ENCODE assay signal across 8 mouse cellular contexts in genomic region chr2:6872131-6872893, GRCm38 (mm10).
DNase-seq lines count a peak whose midpoint lies in the region; ATAC-seq and TF ChIP-seq lines count a peak whose summit lies in the region.

No protein-coding gene starts in this region.

- TF ChIP-seq EP300 in ES-Bruce4 (IDR thresholded peaks at IDR 0.05; ENCODE audit: insufficient read depth, low read depth, low read length) = no peak

- under 1% methylated on average over 50 of the region's 124 CpGs for WGBS in forebrain, embryonic 15.5 days
- under 1% methylated on average over 117 of the region's 124 CpGs for WGBS in hindbrain, embryonic 10.5 days

- peak overlapping the region; percentile 61 for H3K4me2 ChIP-seq in forebrain, embryonic 15.5 days (replicated peaks)

- no peak overlapping the region for H3K27ac ChIP-seq in ES-Bruce4 (ENCODE audit: insufficient read depth, low read length)
- H3K27ac ChIP-seq in forebrain, embryonic 15.5 days (replicated peaks) = peak overlapping the region; percentile 98
- H3K27ac ChIP-seq in hindbrain, embryonic 10.5 days = peak overlapping the region; percentile 97

- no peaks in the 10 kb centered on the region for H3K36me3 ChIP-seq in ES-Bruce4 (ENCODE audit: control insufficient read depth, insufficient read depth, low read length, poor library complexity, severe bottlenecking)
- no peaks in the 10 kb centered on the region for H3K36me3 ChIP-seq in forebrain, embryonic 15.5 days
- H3K36me3 ChIP-seq in hindbrain, embryonic 10.5 days = no peaks in the 10 kb centered on the region
- H3K36me3 ChIP-seq in megakaryocyte, embryonic 14.5 days (replicated peaks; ENCODE audit: low read length) = no peaks in the 10 kb centered on the region

- peak overlapping the region; percentile 62 for H3K4me3 ChIP-seq in ES-Bruce4 (ENCODE audit: low read depth, low read length)
- H3K4me3 ChIP-seq in forebrain, embryonic 15.5 days = peak overlapping the region; percentile 66
- H3K4me3 ChIP-seq in hindbrain, embryonic 10.5 days = peak overlapping the region; percentile 86
- peak overlapping the region; percentile 93 for H3K4me3 ChIP-seq in megakaryocyte, embryonic 14.5 days (replicated peaks)

- TF ChIP-seq CTCF in ES-Bruce4 (IDR thresholded peaks at IDR 0.05; ENCODE audit: low read depth, low read length) = no peak

- peaks cover 6% of the 10 kb centered on the region for H3K27me3 ChIP-seq in ES-Bruce4 (ENCODE audit: control insufficient read depth, insufficient read depth, low read length, poor library complexity, severe bottlenecking)
- no peaks in the 10 kb centered on the region for H3K27me3 ChIP-seq in forebrain, embryonic 15.5 days
- 0 out of 2 replicates have a peak, but pooled peaks cover 4% of the 10 kb centered on the region for H3K27me3 ChIP-seq in hindbrain, embryonic 10.5 days (ENCODE audit: insufficient read depth, poor library complexity, severe bottlenecking)
- H3K27me3 ChIP-seq in megakaryocyte, embryonic 14.5 days (replicated peaks) = peaks cover 66% of the 10 kb centered on the region

- no peak for TF ChIP-seq POLR2A in ES-Bruce4 (IDR thresholded peaks at IDR 0.05; ENCODE audit: insufficient read depth, low read length)

- DNase-seq in hindbrain, embryonic 10.5 days (ENCODE audit: low spot score) = peak; percentile 75
- DNase-seq in layer of hippocampus, postnatal 36 days = peak; percentile 63 to 73
- peak; percentile 83 to 84 for DNase-seq in right cerebral cortex, postnatal 10 days (ENCODE audit: low spot score in 2 of 2)
- peak; percentile 17 for DNase-seq in urinary bladder, postnatal 10 days (ENCODE audit: low spot score)

- ATAC-seq in cerebellum, adult (ENCODE audit: insufficient number of reproducible peaks, low FRiP score, low TSS enrichment) = peak; percentile 80
- ATAC-seq in forebrain, embryonic 15.5 days (replicated peaks) = peak; percentile 85

- no peaks in the 10 kb centered on the region for H3K4me1 ChIP-seq in ES-Bruce4 (ENCODE audit: control insufficient read depth, insufficient read depth, low read length)
- peaks cover 67% of the 10 kb centered on the region for H3K4me1 ChIP-seq in forebrain, embryonic 15.5 days
- H3K4me1 ChIP-seq in hindbrain, embryonic 10.5 days (replicated peaks) = peaks cover 86% of the 10 kb centered on the region
- peaks cover 11% of the 10 kb centered on the region for H3K4me1 ChIP-seq in megakaryocyte, embryonic 14.5 days

- H3K9me3 ChIP-seq in ES-Bruce4 (replicated peaks; ENCODE audit: control insufficient read depth, insufficient read depth, low read length, poor library complexity, severe bottlenecking) = no peaks in the 10 kb centered on the region
- H3K9me3 ChIP-seq in forebrain, embryonic 15.5 days = no peaks in the 10 kb centered on the region
- no peaks in the 10 kb centered on the region for H3K9me3 ChIP-seq in hindbrain, embryonic 10.5 days
- no peaks in the 10 kb centered on the region for H3K9me3 ChIP-seq in megakaryocyte, embryonic 14.5 days

- H3K9ac ChIP-seq in ES-Bruce4 (ENCODE audit: low read depth, poor library complexity, severe bottlenecking) = peak overlapping the region; percentile 59
- H3K9ac ChIP-seq in forebrain, embryonic 15.5 days (replicated peaks) = peak overlapping the region; percentile 95

Comparison
In these comparisons a context has a peak if more than half of its experiments do, and no peak if none do; other contexts are left out.
1. DNase-seq: peak in every context shown above with its lines; median percentile 84 in right cerebral cortex, postnatal 10 days; 75 in hindbrain, embryonic 10.5 days; 68 in layer of hippocampus, postnatal 36 days; 17 in urinary bladder, postnatal 10 days.